Mouse (Mus musculus) liver, embryonic 11.5 days (tissue): Measurements from ENCODE around the gene Cd70. TPM values are rescaled to one million over a fixed set of nuclear protein-coding genes. Genes with fewer than 3 reads are reported as not detected.

Source experiments
- ATAC-seq: fragments of 200-750 bp; cut with Nextera tagmentation; replicated peaks from 2 replicates; pipeline ENCODE4 v1.8.0; 2017; ENCODE audit warnings: moderate number of reproducible peaks, mild to moderate bottlenecking, moderate TSS enrichment, moderate library complexity; ENCODE audit not compliant: low FRiP score
- DNase-seq: peaks from one replicate; pipeline ENCODE4 v3.0.0-alpha.2; 2017; ENCODE audit warnings: low spot score
- H3K27ac ChIP-seq: fragments of 300-500 bp; sonication (generic); 2 replicates; pipeline ENCODE4 v1.5.1; 2014; ENCODE audit warnings: mild to moderate bottlenecking, low read depth, low read length, control low read depth
- H3K27me3 ChIP-seq: fragments of 300-500 bp; sonication (generic); replicated peaks from 2 replicates; pipeline ENCODE4 v1.6.1; 2014; ENCODE audit warnings: low read length, mixed read lengths; ENCODE audit not compliant: control insufficient read depth, insufficient read depth
- H3K36me3 ChIP-seq: fragments of 300-500 bp; sonication (generic); 2 replicates; pipeline ENCODE4 v1.6.1; 2014; ENCODE audit warnings: mild to moderate bottlenecking, low read length, moderate library complexity, mixed read lengths; ENCODE audit not compliant: control insufficient read depth, insufficient read depth
- H3K4me1 ChIP-seq: fragments of 300-500 bp; sonication (generic); replicated peaks from 2 replicates; pipeline ENCODE4 v1.6.1; 2014; ENCODE audit warnings: low read length, mixed read lengths; ENCODE audit not compliant: control insufficient read depth, insufficient read depth
- H3K4me2 ChIP-seq: fragments of 300-500 bp; sonication (generic); 2 replicates; pipeline ENCODE4 v1.6.1; 2014; ENCODE audit warnings: mild to moderate bottlenecking, control low read depth, moderate library complexity
- H3K4me3 ChIP-seq: fragments of 300-500 bp; sonication (generic); 2 replicates; pipeline ENCODE4 v1.5.1; 2014; ENCODE audit warnings: low read depth, low read length, control low read depth
- H3K9ac ChIP-seq: fragments of 300-500 bp; sonication (generic); 2 replicates; pipeline ENCODE4 v1.6.1; 2014; ENCODE audit warnings: low read depth, low read length, control low read depth
- H3K9me3 ChIP-seq: fragments of 300-500 bp; sonication (generic); 2 replicates; pipeline ENCODE4 v1.6.1; 2016; ENCODE audit warnings: low read length, inconsistent platforms, mixed read lengths; ENCODE audit not compliant: control insufficient read depth
- WGBS: fragments of 180-500 bp; shearing (Covaris S2); extraction: QIAGEN DNeasy Blood & Tissue Kit; methylation state at CpG from one replicate; pipeline ENCODE4 v1.1.7; 2014; 5-methylcytosine and 5-hydroxymethylcytosine counted together
- polyA plus RNA-seq: library from polyadenylated mRNA; unstranded; fragments of >200 nt; fragmentation: Nextera tagmentation; extraction: Ambion mirVana; gene quantifications from 2 replicates; pipeline ENCODE4 v1.2.1, GENCODE M21; 2014

The Cd70 gene
- polyA plus RNA-seq, 1 experiment from 2014 or later: not detected

DNA sequence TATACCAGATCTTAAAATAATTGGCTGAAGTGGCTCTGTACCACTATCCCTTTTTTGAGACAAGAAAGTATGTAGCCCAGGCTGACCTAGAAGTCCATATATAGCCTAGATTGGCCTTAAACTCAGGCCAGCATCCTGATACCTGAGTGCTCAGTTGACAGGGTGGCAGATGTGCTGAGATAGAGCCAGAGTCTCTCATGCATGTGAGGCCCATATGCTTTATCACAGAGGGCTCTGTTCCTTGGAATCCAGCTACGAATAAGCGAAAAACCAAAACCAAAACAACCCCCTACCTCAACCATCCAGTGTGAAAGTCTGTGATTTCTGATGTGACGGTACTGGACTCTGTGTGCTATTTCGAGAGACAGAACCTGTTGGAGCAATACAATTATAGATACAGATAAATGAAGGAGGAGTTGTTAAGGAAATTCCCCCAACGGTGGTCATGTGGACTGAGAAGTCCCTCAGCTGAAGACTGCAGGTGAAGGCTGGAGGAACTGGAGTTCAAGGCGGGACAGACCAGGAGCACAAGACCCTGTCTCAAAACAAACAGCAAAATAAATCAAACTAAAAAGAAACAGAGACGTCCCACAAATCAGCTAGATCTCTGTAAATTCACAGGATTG is 41.4 kb downstream of the Cd70 start:
- Histone ChIP-seq H3K27me3 (peaks cover 7% of the 10 kb centered on the region; the same call in 1 of the 2 replicates), H3K4me1 (peaks cover 5% of the 10 kb centered on the region; the same call in 1 of the 2 replicates), H3K27ac (no peak overlapping the region), H3K9me3 (no peaks in the 10 kb centered on the region), H3K4me3 (no peak overlapping the region), H3K9ac (no peak overlapping the region), H3K36me3 (no peaks in the 10 kb centered on the region), H3K4me2 (no peak overlapping the region)
- 77% methylated on average over 7 of the region's 7 CpGs for WGBS
- ATAC-seq (no peak), DNase-seq (no peak)

- Histone ChIP-seq H3K27ac (no peak overlapping the region), H3K4me3 (no peak overlapping the region), H3K4me2 (no peak overlapping the region; the same call in 1 of the 2 replicates), H3K9ac (no peak overlapping the region), H3K27me3 (peaks cover 7% of the 10 kb centered on the region; the same call in 1 of the 2 replicates), H3K9me3 (no peaks in the 10 kb centered on the region), H3K4me1 (peaks cover 5% of the 10 kb centered on the region; the same call in 1 of the 2 replicates), H3K36me3 (no peaks in the 10 kb centered on the region)
- no peak for ATAC-seq
- no peak for DNase-seq
- WGBS: 74% methylated on average over 5 of the region's 5 CpGs
These were observed 42.5 kb downstream of the Cd70 start for GRCm38 (mm10) chr17:57107064-57107463.

- WGBS: 15% methylated on average over 9 of the region's 9 CpGs
- no peak overlapping the region for H3K27ac ChIP-seq
- H3K4me2 ChIP-seq: peak overlapping the region; percentile 91
- H3K4me3 ChIP-seq: peak overlapping the region; percentile 62
- DNase-seq (no peak), ATAC-seq (no peak)
- peak overlapping the region; percentile 31; the same call in 1 of the 2 replicates for H3K9ac ChIP-seq
- peaks cover 7% of the 10 kb centered on the region; the same call in 1 of the 2 replicates for H3K27me3 ChIP-seq
- H3K9me3 ChIP-seq: no peaks in the 10 kb centered on the region
- no peaks in the 10 kb centered on the region for H3K36me3 ChIP-seq
- peaks cover 5% of the 10 kb centered on the region; the same call in 1 of the 2 replicates for H3K4me1 ChIP-seq
These were observed 43.6 kb downstream of the Cd70 start for GRCm38 (mm10) chr17:57106035-57106368.

- Histone ChIP-seq H3K27ac (no peak within 1 kb of the TSS; the same call in 1 of the 2 replicates), H3K9me3 (no peaks in the 10 kb centered on the region), H3K4me2 (peak within 1 kb of the TSS; percentile 91), H3K36me3 (no peaks in the 10 kb centered on the region), H3K9ac (peak within 1 kb of the TSS; percentile 60), H3K4me1 (peaks cover 5% of the 10 kb centered on the region; the same call in 1 of the 2 replicates), H3K4me3 (peak within 1 kb of the TSS; percentile 62), H3K27me3 (peaks cover 7% of the 10 kb centered on the region; the same call in 1 of the 2 replicates)
- WGBS: 0% methylated on average over 55 of the region's 61 CpGs
- peak; percentile 69 for DNase-seq
- peak; percentile 60 for ATAC-seq
These were observed 44.2 kb downstream of the Cd70 start, which contains the start of gene Tnfsf9 for GRCm38 (mm10) chr17:57105181-57106034. TSS of gene Tnfsf9 (plus strand) at chr17:57105325.

DNA sequence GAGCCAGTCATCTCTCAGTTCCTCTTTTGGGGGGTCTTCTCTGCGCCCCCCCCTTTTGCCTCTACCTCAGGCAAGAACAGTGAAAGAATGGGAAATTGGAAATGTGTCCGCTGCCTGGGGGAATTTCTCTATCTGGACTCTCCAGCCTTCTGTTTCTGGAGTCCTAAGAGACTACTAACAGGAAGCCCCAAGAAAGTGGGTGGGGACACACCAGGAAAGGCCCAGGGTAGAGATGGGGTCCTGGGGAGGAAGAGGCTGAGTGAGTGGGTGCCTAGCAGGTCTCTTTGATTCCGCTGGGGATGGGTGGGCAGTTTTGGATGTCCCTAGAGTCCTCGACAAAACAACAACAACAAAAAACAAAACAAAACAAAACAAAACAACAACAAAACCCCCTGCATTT is 45.1 kb downstream of the Cd70 start:
- H3K4me3 ChIP-seq: peak overlapping the region; percentile 62

DNA sequence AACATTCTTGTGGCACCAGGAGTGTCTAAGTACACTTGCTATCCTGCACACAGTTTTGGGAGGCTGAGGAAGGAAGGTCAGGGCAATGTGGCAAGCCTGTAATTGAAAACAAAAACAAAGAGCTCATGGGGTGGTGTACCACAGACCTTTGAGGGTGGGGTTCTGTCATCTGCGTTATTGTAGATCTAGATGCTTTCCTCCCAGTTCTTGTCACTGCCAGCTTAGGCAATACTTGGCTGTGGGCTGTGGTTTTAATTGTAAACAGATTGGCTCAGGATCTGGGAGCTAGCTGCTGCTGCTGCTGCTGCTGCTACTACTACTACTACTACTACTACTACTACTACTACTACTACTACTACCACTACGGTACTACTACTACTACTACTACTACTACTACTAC is 47.3 kb downstream of the Cd70 start:
- H3K27me3 ChIP-seq: peaks cover 7% of the 10 kb centered on the region; the same call in 1 of the 2 replicates

More for the DNA sequence above, 45.1 kb downstream of the Cd70 start:
- DNase-seq (no peak), ATAC-seq (no peak)
- Histone ChIP-seq H3K4me2 (peak overlapping the region; percentile 91), H3K9ac (no peak overlapping the region), H3K27ac (no peak overlapping the region), H3K9me3 (no peaks in the 10 kb centered on the region), H3K4me1 (peaks cover 5% of the 10 kb centered on the region; the same call in 1 of the 2 replicates), H3K36me3 (no peaks in the 10 kb centered on the region), H3K27me3 (peaks cover 7% of the 10 kb centered on the region; the same call in 1 of the 2 replicates)
- 30% methylated on average over 4 of the region's 4 CpGs for WGBS

DNA sequence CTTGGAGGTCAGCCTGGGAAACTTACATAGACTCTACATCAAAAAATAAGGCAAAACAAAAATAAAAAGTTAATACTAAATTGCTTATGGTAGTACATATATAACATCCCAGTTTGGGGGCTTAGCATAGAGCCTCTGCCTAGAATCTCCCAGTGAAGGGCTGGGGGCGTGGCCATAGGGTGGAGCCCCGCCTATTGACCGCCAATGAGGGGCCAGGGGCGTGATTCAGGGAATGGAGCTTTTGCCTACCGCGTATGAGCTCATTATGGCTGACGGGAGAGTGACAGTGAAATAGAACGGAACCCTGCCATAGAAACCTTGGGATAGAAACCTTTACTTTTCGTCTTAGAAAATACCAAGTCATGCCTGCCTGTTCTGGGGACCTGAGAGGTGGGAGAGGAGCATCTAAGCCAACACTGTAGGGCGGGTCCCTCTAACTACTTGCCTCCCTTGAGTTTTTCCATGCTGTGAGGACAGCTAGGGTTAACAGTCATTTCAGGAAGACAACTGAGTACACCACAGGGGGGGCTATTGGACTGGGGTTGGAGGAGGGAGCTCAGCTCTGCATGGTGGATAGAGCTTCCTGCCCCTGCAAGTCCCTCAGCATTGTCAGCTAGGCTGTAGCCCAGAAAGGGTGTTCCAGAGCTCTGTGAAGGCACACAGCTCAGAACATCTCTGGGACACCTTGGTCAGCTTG is 49.8 kb downstream of the Cd70 start:
- peak; percentile 79 for ATAC-seq
- H3K4me3 ChIP-seq: peak overlapping the region; percentile 10; the same call in 1 of the 2 replicates
- whole genome bisulfite sequencing: 7% methylated on average over 10 of the region's 10 CpGs

More for the DNA sequence above, 47.3 kb downstream of the Cd70 start:
- Histone ChIP-seq H3K4me3 (no peak overlapping the region), H3K4me1 (0 out of 2 replicates have a peak, but pooled peaks cover 5% of the 10 kb centered on the region), H3K9me3 (no peaks in the 10 kb centered on the region), H3K27ac (no peak overlapping the region), H3K36me3 (no peaks in the 10 kb centered on the region), H3K9ac (no peak overlapping the region), H3K4me2 (no peak overlapping the region)
- no peak for DNase-seq
- ATAC-seq: no peak
- 66% methylated on average over 2 of the region's 2 CpGs for WGBS

GRCm38 (mm10) chr17:57098321-57098720 is 51.3 kb downstream of the Cd70 start:
- Histone ChIP-seq H3K27me3 (peaks cover 5% of the 10 kb centered on the region), H3K4me1 (0 out of 2 replicates have a peak, but pooled peaks cover 5% of the 10 kb centered on the region), H3K4me3 (no peak overlapping the region), H3K36me3 (no peaks in the 10 kb centered on the region), H3K9ac (no peak overlapping the region), H3K9me3 (no peaks in the 10 kb centered on the region), H3K4me2 (no peak overlapping the region), H3K27ac (no peak overlapping the region)
- DNase-seq (no peak), ATAC-seq (no peak)
- WGBS: 60% methylated on average over 5 of the region's 5 CpGs

More for the DNA sequence above, 49.8 kb downstream of the Cd70 start:
- H3K9me3 ChIP-seq: no peaks in the 10 kb centered on the region
- H3K9ac ChIP-seq: no peak overlapping the region
- peak; percentile 63 for DNase-seq
- 0 out of 2 replicates have a peak, but pooled peaks cover 5% of the 10 kb centered on the region for H3K4me1 ChIP-seq
- H3K36me3 ChIP-seq: no peaks in the 10 kb centered on the region
- H3K27ac ChIP-seq: no peak overlapping the region
- peaks cover 5% of the 10 kb centered on the region for H3K27me3 ChIP-seq
- peak overlapping the region; percentile 50 for H3K4me2 ChIP-seq
